Mouse (Mus musculus) retina, postnatal 1 day (tissue): ENCODE results near the gene Bnip1.

Source experiments
- DNase-seq: peaks from one replicate; pipeline ENCODE4 v3.0.0-alpha.2; 2012

The Bnip1 gene

GRCm38 (mm10) chr17:26780750-26781571 lies at the start of gene Bnip1:
Gene Bnip1, plus strand, starts transcription at chr17:26781066.
- peak; percentile 88 for DNase-seq

GRCm38 (mm10) chr17:26742581-26742980 lies 38.3 kb upstream of the Bnip1 start:
- no peak for DNase-seq

GRCm38 (mm10) chr17:26743294-26743693 lies 37.6 kb upstream of the Bnip1 start:
- no peak for DNase-seq

DNA sequence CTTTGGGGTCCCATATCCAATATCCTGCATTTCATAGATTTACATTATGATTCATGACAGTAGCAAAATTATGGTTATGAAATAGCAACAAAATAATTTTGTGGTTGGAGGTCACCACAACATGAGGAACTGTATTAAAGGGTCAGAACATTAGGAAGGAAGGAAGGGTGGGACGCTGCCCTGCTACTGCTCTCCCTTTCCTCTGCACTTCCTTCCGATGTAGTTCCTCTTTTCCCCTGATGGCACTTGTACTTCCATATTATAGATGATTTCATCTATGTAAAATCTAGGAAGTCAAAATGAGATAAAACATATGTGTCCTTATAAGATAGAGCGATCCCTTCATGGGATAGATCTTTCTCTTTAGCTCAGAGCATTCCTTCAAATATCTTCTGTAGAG lies 30.9 kb upstream of the Bnip1 start:
- no peak for DNase-seq

DNA sequence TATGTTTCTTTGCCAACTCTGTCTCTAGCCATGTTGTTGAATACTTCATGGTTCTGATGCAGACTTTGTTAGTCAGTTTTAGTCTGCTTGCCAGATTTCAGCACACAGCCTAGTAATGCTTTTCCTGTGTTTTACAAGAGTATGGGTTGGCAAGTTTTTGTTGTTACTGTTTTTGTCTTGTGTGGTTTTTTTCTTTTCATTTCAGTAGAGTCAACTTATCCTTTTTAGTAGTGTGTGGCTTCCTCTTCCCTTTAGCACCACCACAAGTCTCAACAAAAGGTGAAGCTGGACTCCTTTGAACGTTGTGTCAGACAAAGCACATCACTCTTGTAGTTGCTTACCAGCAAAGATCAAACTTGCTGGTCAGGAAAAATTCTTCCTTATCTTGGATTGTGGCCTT lies 28.6 kb upstream of the Bnip1 start:
- DNase-seq, result no peak

DNA sequence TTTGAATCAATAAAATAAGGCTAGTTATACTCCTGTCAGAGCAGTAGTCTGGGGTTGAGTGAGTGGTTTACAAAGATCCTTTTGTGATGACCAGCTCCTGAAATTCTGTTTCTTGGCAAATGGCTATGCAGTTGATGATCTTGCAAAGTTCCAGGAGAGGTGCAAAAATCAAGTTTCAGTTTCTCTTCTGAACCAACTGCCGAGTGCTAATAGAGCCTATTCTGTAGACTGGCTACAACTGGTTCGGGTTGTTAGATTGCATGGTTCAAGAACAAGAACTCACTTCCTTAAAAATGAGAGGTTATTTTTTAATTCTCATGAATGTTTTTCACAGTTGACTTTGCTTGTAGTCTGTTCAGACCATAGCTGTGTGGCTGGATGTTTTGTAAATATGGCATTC lies 27.4 kb upstream of the Bnip1 start:
- no peak for DNase-seq

DNA sequence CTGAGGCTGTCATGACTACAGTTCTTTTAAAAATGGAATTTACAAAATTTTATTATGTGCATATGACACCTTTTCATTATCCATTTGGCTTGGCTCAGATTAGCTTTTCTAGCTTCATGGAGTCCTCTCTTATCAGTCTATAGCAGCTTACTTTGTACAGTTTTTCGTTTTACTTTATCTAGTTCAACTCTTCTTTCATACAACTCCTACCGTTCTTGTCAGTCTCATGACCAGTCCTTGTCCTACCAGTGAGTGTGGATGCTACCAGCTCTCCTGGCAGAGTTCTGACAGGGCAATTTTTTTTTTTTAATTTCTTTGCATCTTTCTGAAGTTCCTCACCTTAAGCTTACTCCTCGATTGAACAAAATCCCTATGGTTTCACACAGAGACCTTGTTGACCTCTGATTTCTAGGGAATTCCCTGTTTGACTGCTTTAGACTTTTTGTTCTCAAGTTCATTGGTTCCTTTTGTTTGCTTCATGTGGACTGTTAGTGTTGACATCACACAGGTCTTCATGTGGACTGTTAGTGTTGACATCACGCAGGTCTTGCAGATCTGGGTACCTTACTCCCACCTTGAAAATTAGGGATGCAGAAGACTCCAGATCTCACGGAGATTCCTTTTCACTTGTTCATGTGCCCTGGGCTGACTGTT lies 13.6 kb upstream of the Bnip1 start:
- no peak for DNase-seq

DNA sequence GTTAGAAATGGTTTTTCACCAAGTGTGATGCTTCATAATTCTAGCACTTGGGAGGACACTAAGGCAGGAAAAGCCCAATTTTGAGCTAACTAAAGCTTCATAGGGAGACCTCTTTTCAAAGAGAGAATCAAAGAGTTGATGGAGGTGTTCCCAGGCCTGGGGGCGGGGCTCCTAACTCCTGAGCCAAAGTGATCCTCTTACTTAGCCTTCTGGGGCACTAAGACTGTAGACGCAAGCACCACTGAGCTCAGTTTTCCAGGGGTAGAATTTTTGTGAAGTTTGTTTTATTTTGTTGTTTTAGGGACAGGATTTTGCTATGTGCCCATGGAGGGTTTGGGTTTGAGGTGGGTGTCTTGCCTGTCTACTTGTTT lies 13.1 kb upstream of the Bnip1 start:
- no peak for DNase-seq

GRCm38 (mm10) chr17:26776211-26776610 lies 4.7 kb upstream of the Bnip1 start:
- DNase-seq, result peak; percentile 6

DNA sequence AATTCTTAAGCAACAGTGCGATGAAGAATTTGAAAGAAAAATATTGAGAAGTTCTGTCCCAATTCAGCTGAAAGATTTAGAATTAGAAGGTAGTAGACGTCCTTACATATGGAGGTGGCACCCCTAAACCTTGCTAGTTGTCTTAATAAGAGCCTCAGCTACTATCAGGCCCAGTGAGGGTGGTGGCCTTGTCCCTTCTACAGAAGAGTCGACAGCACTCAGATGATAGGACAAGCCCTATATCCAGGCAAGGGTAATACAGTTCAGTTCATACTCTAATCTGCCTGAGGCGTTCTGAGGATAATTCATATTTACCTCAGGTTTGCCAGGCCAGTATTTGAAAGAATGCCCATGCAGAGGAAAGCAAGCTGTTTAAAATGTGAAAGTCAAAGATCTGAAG lies 2.9 kb upstream of the Bnip1 start:
- no peak for DNase-seq

- no peak for DNase-seq
Measured at GRCm38 (mm10) chr17:26778430-26779100, 2.3 kb upstream of the Bnip1 start.

DNA sequence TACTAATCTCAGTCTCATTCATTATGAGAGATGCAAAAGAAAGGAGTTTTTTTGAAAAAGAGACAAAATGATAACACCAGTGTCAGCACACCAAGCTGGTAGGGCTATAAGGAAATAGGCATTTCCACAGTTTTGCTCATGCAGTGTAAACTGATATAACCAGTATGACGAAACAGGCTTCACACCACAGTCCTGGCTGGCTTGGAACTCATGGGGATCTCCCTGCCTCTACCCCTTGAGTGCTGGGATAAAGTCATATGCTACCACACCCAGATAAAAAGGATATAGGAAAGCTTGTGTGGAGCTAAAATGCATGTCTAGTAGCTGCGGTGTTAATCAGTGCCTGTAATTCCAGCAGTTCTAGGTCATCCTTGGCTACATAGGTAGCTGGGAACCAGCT lies 1.4 kb upstream of the Bnip1 start:
- DNase-seq, result no peak

- DNase-seq, result no peak
Measured at GRCm38 (mm10) chr17:26781610-26782043, 761 bp downstream of the Bnip1 start.

- DNase-seq, result no peak
Measured at GRCm38 (mm10) chr17:26784525-26784924, 3.7 kb downstream of the Bnip1 start.

- no peak for DNase-seq
Measured at GRCm38 (mm10) chr17:26786586-26786985, 5.7 kb downstream of the Bnip1 start.

GRCm38 (mm10) chr17:26788986-26789385 lies 8.1 kb downstream of the Bnip1 start:
- DNase-seq, result no peak

GRCm38 (mm10) chr17:26789460-26790268 lies 8.8 kb downstream of the Bnip1 start:
- DNase-seq, result no peak

GRCm38 (mm10) chr17:26790269-26791214 lies 9.7 kb downstream of the Bnip1 start:
- DNase-seq, result no peak

- DNase-seq, result no peak
Measured at GRCm38 (mm10) chr17:26791580-26791979, 10.7 kb downstream of the Bnip1 start.

GRCm38 (mm10) chr17:26792096-26792495 lies 11.2 kb downstream of the Bnip1 start:
- DNase-seq, result no peak

DNA sequence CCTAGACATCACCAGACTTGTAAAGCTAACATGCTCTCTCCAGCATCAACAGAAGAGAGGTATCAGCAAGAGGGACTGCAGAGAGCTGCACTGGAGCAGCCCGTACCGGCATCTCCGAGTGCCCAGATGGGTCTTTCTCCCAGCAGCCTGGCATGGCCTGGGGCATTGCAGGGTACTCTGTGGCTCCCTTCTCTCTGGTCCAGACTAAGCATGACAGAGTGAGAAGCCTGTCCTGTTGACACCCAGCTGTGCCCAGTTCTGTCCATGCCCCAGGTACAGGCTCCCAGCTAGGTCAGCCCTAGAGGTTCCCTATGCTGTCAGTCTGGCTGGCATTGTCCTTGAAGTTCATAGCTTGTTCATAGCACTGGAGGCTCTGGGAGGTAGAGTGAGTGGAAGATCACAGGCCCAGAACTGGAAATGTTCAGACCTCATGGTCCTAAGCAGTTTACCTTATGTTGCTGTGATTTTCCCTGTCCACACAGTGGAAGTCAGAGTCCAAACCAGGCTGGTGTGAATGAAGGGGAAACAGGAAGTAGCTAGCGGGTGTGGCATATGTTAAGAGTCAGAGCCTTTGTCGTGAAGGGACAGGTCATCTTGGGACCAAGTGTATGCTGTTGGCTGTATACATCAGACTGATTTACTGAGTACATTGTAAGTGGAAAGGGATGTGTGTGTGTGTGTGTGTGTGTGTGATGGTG lies 12.4 kb downstream of the Bnip1 start:
- no peak for DNase-seq
